Mouse (Mus musculus) ES-E14 (cell line): ENCODE measurements at regions not wholly inside any gene's neighbourhood (a gene's known extent, or its start where the extent isn't known, plus 50 kb on each side); places are given as distances from the start of the nearest gene placed in this dataset.

ENCODE experiments used
- CHD2 ChIP-seq: IDR thresholded peaks from 2 replicates; pipeline ENCODE4 v1.6.1; 2014; ENCODE audit warnings: mild to moderate bottlenecking, low read depth, low read length, inconsistent platforms
- HCFC1 ChIP-seq: IDR thresholded peaks from 2 replicates; pipeline ENCODE4 v1.6.1; 2012; ENCODE audit warnings: low read length, inconsistent platforms, borderline replicate concordance; ENCODE audit not compliant: insufficient read depth
- MAFK ChIP-seq: IDR thresholded peaks from 2 replicates; pipeline ENCODE4 v1.6.1; 2014; ENCODE audit warnings: mild to moderate bottlenecking, low read depth, low read length, inconsistent platforms; ENCODE audit not compliant: insufficient read depth
- ZC3H11A ChIP-seq: IDR thresholded peaks from 2 replicates; pipeline ENCODE4 v1.6.1; 2012; ENCODE audit warnings: low read depth, mild to moderate bottlenecking, inconsistent platforms, low read length, borderline replicate concordance
- ZNF384 ChIP-seq: IDR thresholded peaks from 2 replicates; pipeline ENCODE4 v1.6.1; 2012; ENCODE audit warnings: low read depth, low read length, inconsistent platforms

GRCm38 (mm10) chr7:136213057-136213961 lies 497.1 kb upstream of the Mki67 start:
- TF ChIP-seq CHD2: no peak
- no peak for TF ChIP-seq HCFC1
- no peak for TF ChIP-seq MAFK
- no peak for TF ChIP-seq ZC3H11A
- TF ChIP-seq ZNF384: no peak
